Mouse (Mus musculus) bone marrow, adult 2 months (tissue): ENCODE results near the gene Fgfr2.

ENCODE experiments used
- CTCF ChIP-seq: fragments of 200-500 bp; IDR thresholded peaks from 2 replicates; pipeline ENCODE4 v1.5.1; 2011; ENCODE audit warnings: low read length, control low read depth; ENCODE audit not compliant: control insufficient read depth, insufficient read depth
- POLR2A ChIP-seq: fragments of 200-500 bp; IDR thresholded peaks from 2 replicates; pipeline ENCODE4 v1.6.1; 2011; ENCODE audit warnings: low read depth, mild to moderate bottlenecking, control low read depth, low read length, borderline replicate concordance; ENCODE audit not compliant: control insufficient read depth

DNA sequence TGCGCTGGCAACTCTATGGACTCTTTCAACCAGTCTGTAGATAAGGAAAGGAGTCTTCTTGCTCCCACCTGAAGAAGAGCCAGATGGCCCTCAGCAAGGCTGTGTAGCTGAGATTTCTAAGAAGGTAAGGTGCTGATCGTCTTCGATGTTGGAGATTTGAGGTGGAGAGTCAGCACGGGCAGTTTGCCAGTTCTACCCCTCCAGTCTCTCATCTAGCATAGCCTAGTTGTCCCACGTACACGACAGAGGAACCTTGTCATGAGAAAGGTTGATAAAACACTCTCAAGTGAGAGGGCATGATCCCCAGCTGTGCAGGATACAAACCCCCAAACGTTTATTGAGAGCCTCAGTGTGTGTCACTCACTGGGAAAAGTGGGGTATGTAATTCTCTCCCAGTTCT lies 2258.4 kb downstream of the Fgfr2 start:
- TF ChIP-seq CTCF (no peak), POLR2A (no peak)
